Mouse (Mus musculus) bone marrow macrophage, adult 2 months (primary cell): ENCODE results near the gene Il27ra.

Source experiments
- CTCF ChIP-seq: IDR thresholded peaks from 2 replicates; pipeline ENCODE4 v1.5.1; 2012; ENCODE audit warnings: low read depth, mild to moderate bottlenecking, low read length, moderate library complexity
- POLR2A ChIP-seq: IDR thresholded peaks from 2 replicates; pipeline ENCODE4 v1.6.1; 2012; ENCODE audit warnings: mild to moderate bottlenecking, low read depth, low read length, borderline replicate concordance

DNA sequence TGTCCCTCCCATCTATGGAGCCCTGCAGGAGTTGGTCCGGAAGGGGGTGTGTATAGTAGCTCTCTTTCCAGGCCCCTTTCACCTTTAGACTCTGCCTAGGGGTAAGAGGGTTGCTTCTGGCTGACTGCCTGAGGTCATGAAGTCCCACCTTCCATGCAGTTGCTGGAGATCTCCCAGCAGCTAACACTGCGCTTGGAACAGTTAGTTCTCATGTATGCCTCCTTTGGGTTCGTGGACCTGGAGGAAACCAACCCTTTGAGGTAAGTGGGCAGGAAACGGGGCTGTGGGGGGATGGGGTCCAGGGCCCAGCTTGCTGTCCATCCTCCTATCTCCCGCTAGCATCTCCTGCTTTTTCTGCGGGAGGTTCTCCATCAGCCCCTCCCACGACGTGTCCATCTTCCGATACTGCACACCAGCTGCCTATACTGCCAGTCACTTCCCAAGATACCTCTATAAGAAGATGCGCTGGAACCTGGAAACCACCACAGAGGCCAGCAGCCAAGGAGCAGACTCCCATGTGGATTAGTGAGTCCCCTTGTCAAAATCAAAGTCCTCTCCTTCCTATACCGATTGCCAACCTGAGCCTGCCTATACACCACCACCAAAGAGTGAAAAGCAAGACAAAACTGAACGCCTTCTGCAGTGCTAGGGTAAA, 39.3 kb downstream of the Il27ra start:
- no peak for TF ChIP-seq CTCF
- TF ChIP-seq POLR2A, result no peak
